Mouse (Mus musculus) hindbrain, embryonic 14.5 days (tissue): ENCODE measurements around the gene Extl1. TPM values are rescaled to one million over a fixed set of nuclear protein-coding genes. Genes with fewer than 3 reads are reported as not detected.

Experiments used
- polyA plus RNA-seq: library from polyadenylated mRNA; unstranded; fragments of >200 nt; fragmentation: Nextera tagmentation; extraction: Ambion mirVana; gene quantifications from 2 replicates; pipeline ENCODE4 v1.2.1, GENCODE M21; 2014

The Extl1 gene
- polyA plus RNA-seq, 1 experiment from 2014 or later = 0.58 TPM

Other genes starting within 250 kb of the Extl1 start
- gene Cep85, start 196.7 kb downstream of the Extl1 start, polyA plus RNA-seq = 19.2 and 20.3 TPM in 2 replicates
- not detected in 2 replicates for gene Gm7534, start 180.8 kb downstream of the Extl1 start, polyA plus RNA-seq
- 0.13 TPM in 1 of 2 replicates, not detected in the other for gene Catsper4, start 156.5 kb downstream of the Extl1 start, polyA plus RNA-seq
- 0.13 and 0.31 TPM in 2 replicates for gene Cnksr1, start 145.5 kb downstream of the Extl1 start, polyA plus RNA-seq
- gene E130218I03Rik, start 140.2 kb downstream of the Extl1 start, polyA plus RNA-seq = 0.32 TPM in 1 of 2 replicates, not detected in the other
- 12.5 and 14.4 TPM in 2 replicates for gene Zfp593, start 138.3 kb downstream of the Extl1 start, polyA plus RNA-seq
- 0.35 and 0.87 TPM in 2 replicates for gene Gm30191, start 136.9 kb downstream of the Extl1 start, polyA plus RNA-seq
- gene Grrp1, start 129.7 kb downstream of the Extl1 start, polyA plus RNA-seq = 16.4 and 16.9 TPM in 2 replicates
- 38.5 and 45.1 TPM in 2 replicates for gene Pdik1l, start 96.0 kb downstream of the Extl1 start, polyA plus RNA-seq
- gene Trim63, start 68.7 kb downstream of the Extl1 start, polyA plus RNA-seq = 0.23 TPM in 1 of 2 replicates, not detected in the other
- 0.13 and 0.14 TPM in 2 replicates for gene Slc30a2, start 40.7 kb downstream of the Extl1 start, polyA plus RNA-seq
- 6.8 and 6.9 TPM in 2 replicates for gene Pafah2, start 12.5 kb upstream of the Extl1 start, polyA plus RNA-seq
- gene Stmn1, start 84.5 kb upstream of the Extl1 start, polyA plus RNA-seq = 5,273 and 5,278 TPM in 2 replicates
- 11.5 and 12.4 TPM in 2 replicates for gene Paqr7, start 112.8 kb upstream of the Extl1 start, polyA plus RNA-seq
- gene Aunip, start 127.1 kb upstream of the Extl1 start, polyA plus RNA-seq = 0.40 and 0.91 TPM in 2 replicates
- 184 and 202 TPM in 2 replicates for gene Mtfr1l, start 151.5 kb upstream of the Extl1 start, polyA plus RNA-seq
- 10.9 and 12.8 TPM in 2 replicates for gene Selenon, start 168.3 kb upstream of the Extl1 start, polyA plus RNA-seq